Mouse (Mus musculus): ENCODE measurements at regions not wholly inside any gene's neighbourhood (a gene's known extent, or its start where the extent isn't known, plus 50 kb on each side); places are given as distances from the start of the nearest gene placed in this dataset.

DNA sequence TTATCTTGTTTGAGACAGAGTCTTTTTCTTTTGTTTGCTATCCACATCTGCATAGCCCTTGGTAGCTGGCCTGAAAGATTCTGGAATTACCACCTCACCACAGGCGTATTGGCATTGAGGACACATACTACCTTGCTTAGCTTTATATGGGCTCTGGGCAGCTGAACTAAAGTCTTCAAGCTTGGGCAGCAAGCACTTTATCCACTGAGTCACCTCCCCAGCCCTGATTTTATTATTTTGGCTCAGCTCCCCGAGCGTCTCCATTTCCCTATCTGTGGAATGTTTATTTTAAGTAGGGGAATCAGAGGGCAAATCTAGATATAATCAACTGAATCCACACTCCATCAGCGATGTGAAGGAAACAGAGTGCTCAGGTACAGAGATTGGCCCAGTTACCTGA is 340.4 kb upstream of the Fam98a start:
- TF ChIP-seq POLR2A (IDR thresholded peaks at IDR 0.05; ENCODE audit: borderline replicate concordance, control insufficient read depth, low read depth, low read length) = no peak
- TF ChIP-seq CTCF (IDR thresholded peaks at IDR 0.05; ENCODE audit: control insufficient read depth, insufficient read depth, low read length) = no peak

Data from bone marrow, adult 2 months (tissue).